Comparison of ENCODE assay signal across 10 mouse cellular contexts in genomic region chr13:40287266-40288002, GRCm38 (mm10).
A peak's percentile ranks its signal among the peaks of the same experiment; 100 is the strongest.
DNase-seq lines count a peak whose midpoint lies in the region; ATAC-seq and TF ChIP-seq lines count a peak whose summit lies in the region.
"Had no signal": no experiment of that assay in that cellular context is flagged by ENCODE, and none has a peak within 500 bp of the region (broad histone marks: within the 10 kb centered on the region; RNA-seq: fewer than 3 reads in every experiment).

No protein-coding gene starts in this region.

- no peak overlapping the region for H3K4me3 ChIP-seq in midbrain, embryonic 10.5 days
- no peak overlapping the region for H3K4me3 ChIP-seq in midbrain, postnatal 0 days (ENCODE audit: low read depth, low read length)
- H3K4me3 ChIP-seq in forebrain, embryonic 10.5 days: 0 out of 2 replicates have a peak overlapping the region, but pooled peaks have one; percentile 8
- H3K4me3 ChIP-seq in hindbrain, postnatal 0 days (ENCODE audit: low read length): peak overlapping the region; percentile 8; the same call in 1 of the 2 replicates
- H3K4me3 ChIP-seq: myocyte had no signal

- H3K9ac ChIP-seq in midbrain, postnatal 0 days (replicated peaks; ENCODE audit: low read length, poor library complexity, severe bottlenecking): no peak overlapping the region
- H3K9ac ChIP-seq in hindbrain, postnatal 0 days (replicated peaks; ENCODE audit: low read length): no peak overlapping the region

- no peaks in the 10 kb centered on the region for H3K36me3 ChIP-seq in midbrain, embryonic 10.5 days
- no peaks in the 10 kb centered on the region for H3K36me3 ChIP-seq in midbrain, postnatal 0 days (ENCODE audit: insufficient read depth, low read length)
- H3K36me3 ChIP-seq in forebrain, embryonic 10.5 days (replicated peaks): no peaks in the 10 kb centered on the region
- no peaks in the 10 kb centered on the region for H3K36me3 ChIP-seq in hindbrain, postnatal 0 days (ENCODE audit: insufficient read depth, low read length)

- H3K27ac ChIP-seq in midbrain, embryonic 10.5 days (replicated peaks): no peak overlapping the region
- no peak overlapping the region for H3K27ac ChIP-seq in midbrain, postnatal 0 days (ENCODE audit: low read depth, low read length)
- H3K27ac ChIP-seq in forebrain, embryonic 10.5 days: peak overlapping the region; percentile 16
- H3K27ac ChIP-seq in hindbrain, postnatal 0 days: no peak overlapping the region

- peak; percentile 15 for DNase-seq in midbrain, embryonic 10.5 days (ENCODE audit: low spot score)
- no peak for DNase-seq in midbrain, postnatal 0 days (ENCODE audit: low spot score)
- DNase-seq in forebrain, embryonic 10.5 days (ENCODE audit: extremely low spot score, low spot score): peak; percentile 49
- DNase-seq in hindbrain, postnatal 0 days (ENCODE audit: low spot score): no peak
- DNase-seq in retina, postnatal 1 day: peak; percentile 77
- no peak for DNase-seq in right cerebral cortex, postnatal 14 days
- no peak for DNase-seq in layer of hippocampus, postnatal 10 days (ENCODE audit: low spot score in 2 of 2)
- DNase-seq: heart, postnatal 14 days had no signal

- ATAC-seq in midbrain, postnatal 0 days (ENCODE audit: low FRiP score): no peak
- no peak for ATAC-seq in hindbrain, postnatal 0 days
- no peak for ATAC-seq in granulocyte monocyte progenitor cell, adult 5-6 weeks (replicated peaks; ENCODE audit: poor library complexity, severe bottlenecking)

- H3K4me1 ChIP-seq in midbrain, embryonic 10.5 days: peaks cover 5% of the 10 kb centered on the region; the same call in 1 of the 2 replicates
- H3K4me1 ChIP-seq in midbrain, postnatal 0 days (ENCODE audit: insufficient read depth, low read length): no peaks in the 10 kb centered on the region
- H3K4me1 ChIP-seq in forebrain, embryonic 10.5 days: peaks cover 28% of the 10 kb centered on the region
- H3K4me1 ChIP-seq in hindbrain, postnatal 0 days (ENCODE audit: insufficient read depth, low read length): no peaks in the 10 kb centered on the region

- H3K4me2 ChIP-seq in midbrain, postnatal 0 days (ENCODE audit: low read depth, low read length, poor library complexity, severe bottlenecking): no peak overlapping the region
- peak overlapping the region; percentile 37 for H3K4me2 ChIP-seq in hindbrain, postnatal 0 days (ENCODE audit: low read depth, low read length)

- 72% methylated on average over 21 of the region's 21 CpGs for WGBS in midbrain, embryonic 10.5 days
- 72% methylated on average over 21 of the region's 21 CpGs for WGBS in midbrain, postnatal 0 days
- WGBS in forebrain, embryonic 10.5 days: 52% methylated on average over 21 of the region's 21 CpGs
- 35% methylated on average over 21 of the region's 21 CpGs for WGBS in hindbrain, postnatal 0 days

- no peaks in the 10 kb centered on the region for H3K27me3 ChIP-seq in midbrain, embryonic 10.5 days (ENCODE audit: low read depth, poor library complexity, severe bottlenecking)
- H3K27me3 ChIP-seq in midbrain, postnatal 0 days (ENCODE audit: insufficient read depth, low read length): no peaks in the 10 kb centered on the region
- no peaks in the 10 kb centered on the region for H3K27me3 ChIP-seq in forebrain, embryonic 10.5 days (ENCODE audit: poor library complexity, severe bottlenecking)
- no peaks in the 10 kb centered on the region for H3K27me3 ChIP-seq in hindbrain, postnatal 0 days (ENCODE audit: insufficient read depth, low read length)

- TF ChIP-seq CTCF in midbrain, postnatal 0 days (IDR thresholded peaks at IDR 0.05): no peak
- TF ChIP-seq CTCF in hindbrain, postnatal 0 days (IDR thresholded peaks at IDR 0.05; ENCODE audit: low read depth): no peak

- no peaks in the 10 kb centered on the region for H3K9me3 ChIP-seq in midbrain, embryonic 10.5 days (replicated peaks)
- H3K9me3 ChIP-seq in midbrain, postnatal 0 days (ENCODE audit: low read length): no peaks in the 10 kb centered on the region
- H3K9me3 ChIP-seq in forebrain, embryonic 10.5 days: no peaks in the 10 kb centered on the region
- H3K9me3 ChIP-seq in hindbrain, postnatal 0 days (ENCODE audit: low read length): no peaks in the 10 kb centered on the region

Comparison
In these comparisons a context has a peak if more than half of its experiments do, and no peak if none do; other contexts are left out.
1. DNase-seq: peak in midbrain, embryonic 10.5 days (single experiment), forebrain, embryonic 10.5 days (single experiment) and retina, postnatal 1 day (single experiment); none in midbrain, postnatal 0 days (single experiment), hindbrain, postnatal 0 days (single experiment), right cerebral cortex, postnatal 14 days (single experiment) and layer of hippocampus, postnatal 10 days (0 of 2).
2. H3K4me3 ChIP-seq: peak in forebrain, embryonic 10.5 days (single experiment) and hindbrain, postnatal 0 days (single experiment); none in midbrain, embryonic 10.5 days (single experiment) and midbrain, postnatal 0 days (single experiment).